Mouse (Mus musculus): ENCODE results near the gene H2-Ob.

GRCm38 (mm10) chr17:34208421-34208820 lies 30.3 kb upstream of the H2-Ob start:
- TF ChIP-seq TCF12 (IDR thresholded peaks at IDR 0.05; ENCODE audit: low read depth, low read length) (no peak), TBP (conservative IDR thresholded peaks at IDR 0.05; ENCODE audit: low read depth, low read length) (no peak), CTCF (conservative IDR thresholded peaks at IDR 0.05 in 1 of 2, IDR thresholded peaks at IDR 0.05 in 1 of 2; ENCODE audit: low read depth in 2 of 2, low read length in 2 of 2) (no peak), MAFK (IDR thresholded peaks at IDR 0.05; ENCODE audit: insufficient replicate concordance, low read length) (no peak), RAD21 (IDR thresholded peaks at IDR 0.05; ENCODE audit: low read depth, low read length) (no peak), SMC3 (IDR thresholded peaks at IDR 0.05; ENCODE audit: low read depth, low read length) (no peak), ZC3H11A (IDR thresholded peaks at IDR 0.05; ENCODE audit: low read depth, low read length) (no peak), USF2 (conservative IDR thresholded peaks at IDR 0.05; ENCODE audit: low read depth, low read length) (no peak), USF1 (IDR thresholded peaks at IDR 0.05; ENCODE audit: low read depth, low read length) (no peak), ZMIZ1 (IDR thresholded peaks at IDR 0.05; ENCODE audit: low read depth, low read length) (no peak), MAZ (IDR thresholded peaks at IDR 0.05; ENCODE audit: low read depth, low read length) (no peak)

All from CH12.LX (cell line).